Mouse (Mus musculus) ES-E14 (cell line): Measurements from ENCODE around the gene Axin2.

Source experiments
- CHD2 ChIP-seq: IDR thresholded peaks from 2 replicates; pipeline ENCODE4 v1.6.1; 2014; ENCODE audit warnings: mild to moderate bottlenecking, low read depth, low read length, inconsistent platforms
- HCFC1 ChIP-seq: IDR thresholded peaks from 2 replicates; pipeline ENCODE4 v1.6.1; 2012; ENCODE audit warnings: low read length, inconsistent platforms, borderline replicate concordance; ENCODE audit not compliant: insufficient read depth
- MAFK ChIP-seq: IDR thresholded peaks from 2 replicates; pipeline ENCODE4 v1.6.1; 2014; ENCODE audit warnings: mild to moderate bottlenecking, low read depth, low read length, inconsistent platforms; ENCODE audit not compliant: insufficient read depth
- ZNF384 ChIP-seq: IDR thresholded peaks from 2 replicates; pipeline ENCODE4 v1.6.1; 2012; ENCODE audit warnings: low read depth, low read length, inconsistent platforms

DNA sequence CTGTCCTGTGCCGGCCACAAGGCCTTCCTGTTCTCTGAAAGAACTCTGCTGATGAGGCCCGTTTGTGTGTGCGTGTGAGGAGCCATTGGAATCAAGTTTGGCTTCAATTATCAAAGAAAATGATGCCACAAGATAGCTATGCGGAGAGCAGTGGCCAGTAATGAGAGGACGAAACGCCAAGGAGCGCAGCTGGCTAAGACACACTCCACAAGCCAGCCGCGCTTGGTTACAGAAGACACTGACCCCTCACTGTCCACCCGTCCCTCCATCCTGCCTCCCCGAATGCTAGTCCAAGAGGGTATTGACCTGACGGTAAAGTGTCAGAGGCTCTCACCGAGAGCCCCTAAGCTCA, 6.9 kb downstream of the Axin2 start:
- no peak for TF ChIP-seq HCFC1
- no peak for TF ChIP-seq CHD2
- no peak for TF ChIP-seq ZNF384
- no peak for TF ChIP-seq MAFK
